Comparison of ENCODE assay signal across 8 mouse cellular contexts in genomic region chr2:27475495-27476302, GRCm38 (mm10). TPM values are rescaled to one million over a fixed set of nuclear protein-coding genes. Genes with fewer than 3 reads are reported as not detected.
DNase-seq lines count a peak whose midpoint lies in the region; ATAC-seq and TF ChIP-seq lines count a peak whose summit lies in the region.

No protein-coding gene starts in this region.

- H3K4me2 ChIP-seq in forebrain, postnatal 0 days (ENCODE audit: low read depth): peak overlapping the region; percentile 86
- H3K4me2 ChIP-seq in lung, embryonic 15.5 days: peak overlapping the region; percentile 72

- H3K36me3 ChIP-seq in G1E (replicated peaks): peaks cover 32% of the 10 kb centered on the region
- H3K36me3 ChIP-seq in forebrain, postnatal 0 days (ENCODE audit: insufficient read depth): no peaks in the 10 kb centered on the region; the same call in 1 of the 2 replicates
- H3K36me3 ChIP-seq in lung, embryonic 15.5 days: no peaks in the 10 kb centered on the region

- no peaks in the 10 kb centered on the region for H3K9me3 ChIP-seq in G1E (replicated peaks)
- H3K9me3 ChIP-seq in forebrain, postnatal 0 days (ENCODE audit: low read length): no peaks in the 10 kb centered on the region
- H3K9me3 ChIP-seq in lung, embryonic 15.5 days: no peaks in the 10 kb centered on the region

- H3K27me3 ChIP-seq in G1E (ENCODE audit: insufficient read depth, low read length): no peaks in the 10 kb centered on the region
- H3K27me3 ChIP-seq in forebrain, postnatal 0 days (ENCODE audit: insufficient read depth, low read length): no peaks in the 10 kb centered on the region
- H3K27me3 ChIP-seq in lung, embryonic 15.5 days: no peaks in the 10 kb centered on the region

- H3K27ac ChIP-seq in forebrain, postnatal 0 days (ENCODE audit: low read depth, low read length): peak overlapping the region; percentile 96
- H3K27ac ChIP-seq in lung, embryonic 15.5 days: peak overlapping the region; percentile 98

- WGBS in forebrain, postnatal 0 days: 1% methylated on average over 73 of the region's 96 CpGs
- 0% methylated on average over 47 of the region's 96 CpGs for WGBS in lung, embryonic 15.5 days

- no peak for TF ChIP-seq CTCF in G1E (IDR thresholded peaks at IDR 0.05; ENCODE audit: low read depth, low read length)
- TF ChIP-seq CTCF in forebrain, postnatal 0 days (IDR thresholded peaks at IDR 0.05; ENCODE audit: low read depth): no peak

- H3K9ac ChIP-seq in forebrain, postnatal 0 days: peak overlapping the region; percentile 92
- peak overlapping the region; percentile 97 for H3K9ac ChIP-seq in lung, embryonic 15.5 days

- DNase-seq in G1E (ENCODE audit: low spot score): peak; percentile 93
- peak; percentile 92 to 97 for DNase-seq in cerebellum, adult 18-20 months
- DNase-seq in forebrain, postnatal 0 days: peak; percentile 96
- DNase-seq in heart, postnatal 4 days: peak; percentile 93
- peak; percentile 85 to 90 for DNase-seq in layer of hippocampus, adult 8-10 months (ENCODE audit: low spot score in 2 of 2)
- peak; percentile 93 for DNase-seq in ovary, adult 18-20 months (ENCODE audit: low spot score)
- peak; percentile 91 for DNase-seq in thymus, postnatal 0 days (ENCODE audit: low spot score)

- H3K4me3 ChIP-seq in G1E (ENCODE audit: low read depth, low read length): peak overlapping the region; percentile 92
- peak overlapping the region; percentile 90 for H3K4me3 ChIP-seq in forebrain, postnatal 0 days (ENCODE audit: low read depth, low read length)
- peak overlapping the region; percentile 91 for H3K4me3 ChIP-seq in lung, embryonic 15.5 days

- ATAC-seq in G1E (ENCODE audit: extremely low read depth, insufficient number of reproducible peaks, low FRiP score, poor library complexity, severe bottlenecking): peak; percentile 56; the same call in 1 of the 2 replicates
- peak; percentile 99 for ATAC-seq in forebrain, postnatal 0 days
- peak; percentile 98 for ATAC-seq in lung, embryonic 15.5 days (ENCODE audit: borderline replicate concordance, extremely low read depth, low FRiP score, low TSS enrichment)

- H3K4me1 ChIP-seq in G1E (ENCODE audit: insufficient read depth, low read depth, low read length): peaks cover 52% of the 10 kb centered on the region
- H3K4me1 ChIP-seq in forebrain, postnatal 0 days (ENCODE audit: insufficient read depth): peaks cover 21% of the 10 kb centered on the region
- peaks cover 41% of the 10 kb centered on the region for H3K4me1 ChIP-seq in lung, embryonic 15.5 days

RNA-seq across cellular contexts. Expression of gene Brd3, which starts 31.8 kb away (rescaled TPM):
- total RNA-seq in G1E (2014; fragmentation: Nextera tagmentation) (75.2 and 84.1 TPM in 2 replicates), G1E (2017) (13.2 and 17.5 TPM in 2 replicates)
- polyA plus RNA-seq in G1E (2012): 92.1 and 124 TPM in 2 replicates
- 40.4 and 58.5 TPM in 2 replicates for total RNA-seq in forebrain, postnatal 0 days (2014; rRNA removed)
- 119 and 135 TPM in 2 replicates for polyA plus RNA-seq in forebrain, postnatal 0 days (2015; fragmentation: Nextera tagmentation; extraction: Ambion mirVana)
- 10 to 100 TPM; 57.5 to 59.6 TPM for total RNA-seq in heart, postnatal 4 days (2021)
- 10 to 100 TPM; 40.6 to 47.9 (median 46.6) TPM for total RNA-seq in layer of hippocampus, adult 8-10 months (2022)
- 89.1 and 90.0 TPM in 2 replicates for polyA plus RNA-seq in lung, embryonic 15.5 days (2015; fragmentation: Nextera tagmentation; extraction: Ambion mirVana)
- 68.8 and 74.8 TPM in 2 replicates for polyA plus RNA-seq in thymus, postnatal 0 days (2015; fragmentation: Nextera tagmentation; extraction: Ambion mirVana)

RNA-seq across cellular contexts. Expression of gene Brd3os, which starts 33.6 kb away (rescaled TPM):
- total RNA-seq in G1E (2014; fragmentation: Nextera tagmentation) (0.68 and 1.5 TPM in 2 replicates), G1E (2017) (0.55 and 1.3 TPM in 2 replicates)
- polyA plus RNA-seq in G1E (2012): 0.78 and 1.5 TPM in 2 replicates
- total RNA-seq in forebrain, postnatal 0 days (2014; rRNA removed): 30.9 and 33.9 TPM in 2 replicates
- 43.7 and 44.1 TPM in 2 replicates for polyA plus RNA-seq in forebrain, postnatal 0 days (2015; fragmentation: Nextera tagmentation; extraction: Ambion mirVana)
- 1 to 10 TPM in 1 of 2 experiments, under 1 TPM in 1; 0.90 to 1.1 TPM for total RNA-seq in heart, postnatal 4 days (2021)
- 10 to 100 TPM; 23.5 to 28.6 (median 27.9) TPM for total RNA-seq in layer of hippocampus, adult 8-10 months (2022)
- polyA plus RNA-seq in lung, embryonic 15.5 days (2015; fragmentation: Nextera tagmentation; extraction: Ambion mirVana): 6.2 and 7.1 TPM in 2 replicates
- 2.0 and 2.1 TPM in 2 replicates for polyA plus RNA-seq in thymus, postnatal 0 days (2015; fragmentation: Nextera tagmentation; extraction: Ambion mirVana)

RNA-seq across cellular contexts. Expression of gene Wdr5, which starts 39.3 kb away (rescaled TPM):
- total RNA-seq in G1E (2014; fragmentation: Nextera tagmentation): 29.4 and 35.2 TPM in 2 replicates
- 58.6 and 62.5 TPM in 2 replicates for total RNA-seq in G1E (2017)
- 107 and 131 TPM in 2 replicates for polyA plus RNA-seq in G1E (2012)
- 49.4 and 53.6 TPM in 2 replicates for total RNA-seq in forebrain, postnatal 0 days (2014; rRNA removed)
- polyA plus RNA-seq in forebrain, postnatal 0 days (2015; fragmentation: Nextera tagmentation; extraction: Ambion mirVana): 28.9 and 35.0 TPM in 2 replicates
- total RNA-seq in heart, postnatal 4 days (2021): 10 to 100 TPM; 31.4 to 34.2 TPM
- total RNA-seq in layer of hippocampus, adult 8-10 months (2022): 10 to 100 TPM; 25.7 to 29.8 (median 27.9) TPM
- polyA plus RNA-seq in lung, embryonic 15.5 days (2015; fragmentation: Nextera tagmentation; extraction: Ambion mirVana): 60.4 and 61.2 TPM in 2 replicates
- 41.7 and 42.7 TPM in 2 replicates for polyA plus RNA-seq in thymus, postnatal 0 days (2015; fragmentation: Nextera tagmentation; extraction: Ambion mirVana)

RNA-seq across cellular contexts. Expression of gene Vav2, which starts 48.9 kb away (rescaled TPM):
- total RNA-seq in G1E (2014; fragmentation: Nextera tagmentation) (3.5 and 5.1 TPM in 2 replicates), G1E (2017) (6.8 and 6.9 TPM in 2 replicates)
- 7.2 and 7.5 TPM in 2 replicates for polyA plus RNA-seq in G1E (2012)
- total RNA-seq in forebrain, postnatal 0 days (2014; rRNA removed): 39.3 and 39.6 TPM in 2 replicates
- polyA plus RNA-seq in forebrain, postnatal 0 days (2015; fragmentation: Nextera tagmentation; extraction: Ambion mirVana): 4.9 and 7.1 TPM in 2 replicates
- 10 to 100 TPM; 13.3 to 14.8 TPM for total RNA-seq in heart, postnatal 4 days (2021)
- total RNA-seq in layer of hippocampus, adult 8-10 months (2022): 10 to 100 TPM in 3 of 4 experiments, 1 to 10 TPM in 1; 9.1 to 12.9 (median 11.8) TPM
- polyA plus RNA-seq in lung, embryonic 15.5 days (2015; fragmentation: Nextera tagmentation; extraction: Ambion mirVana): 9.0 and 9.7 TPM in 2 replicates
- 6.4 and 7.9 TPM in 2 replicates for polyA plus RNA-seq in thymus, postnatal 0 days (2015; fragmentation: Nextera tagmentation; extraction: Ambion mirVana)

Comparison
In these comparisons a context has a peak if more than half of its experiments do, and no peak if none do; other contexts are left out.
1. Peak in every context shown above with its lines: DNase-seq, ATAC-seq, H3K4me3 ChIP-seq and H3K27ac ChIP-seq.
2. RNA of gene Brd3os, which starts 33.6 kb away (total RNA-seq): 30.9 to 33.9 TPM in forebrain, postnatal 0 days and 23.5 to 28.6 TPM in layer of hippocampus, adult 8-10 months; 0.90 to 1.1 TPM in heart, postnatal 4 days and 0.55 to 1.5 TPM in G1E; every median in the first group is over 4 times any median in the second.